Mouse (Mus musculus) liver, postnatal 0 days (tissue): Measurements from ENCODE around the gene Olfr1341. TPM values are rescaled to one million over a fixed set of nuclear protein-coding genes. Genes with fewer than 3 reads are reported as not detected.

Experiments used
- ATAC-seq: fragments of 200-750 bp; cut with Nextera tagmentation; 2 replicates; pipeline ENCODE4 v1.8.0; 2017; ENCODE audit warnings: mild to moderate bottlenecking, moderate library complexity
- DNase-seq: peaks from one replicate; pipeline ENCODE4 v3.0.0-alpha.2; 2016
- H3K27ac ChIP-seq: fragments of 300-500 bp; sonication (generic); 2 replicates; pipeline ENCODE4 v1.5.1; 2014; ENCODE audit warnings: antibody characterized with exemption, moderate library complexity, mild to moderate bottlenecking, low read depth
- H3K27me3 ChIP-seq: fragments of 300-500 bp; sonication (generic); 2 replicates; pipeline ENCODE4 v1.6.1; 2014; ENCODE audit warnings: low read length, control low read depth, mixed read lengths; ENCODE audit not compliant: insufficient read depth
- H3K36me3 ChIP-seq: fragments of 300-500 bp; sonication (generic); replicated peaks from 2 replicates; pipeline ENCODE4 v1.6.1; 2014; ENCODE audit warnings: mild to moderate bottlenecking, control low read depth, low read length, moderate library complexity, mixed read lengths; ENCODE audit not compliant: insufficient read depth
- H3K4me1 ChIP-seq: fragments of 300-500 bp; sonication (generic); 2 replicates; pipeline ENCODE4 v1.6.1; 2014; ENCODE audit warnings: antibody characterized with exemption, mild to moderate bottlenecking, control low read depth; ENCODE audit not compliant: insufficient read depth
- H3K4me2 ChIP-seq: fragments of 300-500 bp; sonication (generic); 2 replicates; pipeline ENCODE4 v1.6.1; 2014; ENCODE audit warnings: low read depth, mild to moderate bottlenecking, low read length, moderate library complexity, mixed read lengths
- H3K4me3 ChIP-seq: fragments of 300-500 bp; sonication (generic); 2 replicates; pipeline ENCODE4 v1.5.1; 2014; ENCODE audit warnings: low read depth, low read length
- H3K9ac ChIP-seq: fragments of 300-500 bp; sonication (generic); replicated peaks from 2 replicates; pipeline ENCODE4 v1.6.1; 2014; ENCODE audit warnings: mild to moderate bottlenecking, moderate library complexity
- H3K9me3 ChIP-seq: fragments of 300-500 bp; sonication (generic); 2 replicates; pipeline ENCODE4 v1.6.1; 2016; ENCODE audit warnings: mild to moderate bottlenecking, control low read depth, low read length, mixed read lengths
- CTCF ChIP-seq: sonication (generic); IDR thresholded peaks from 2 replicates; pipeline ENCODE4 v1.5.1; 2016; ENCODE audit warnings: antibody characterized with exemption, low read depth
- EP300 ChIP-seq: IDR thresholded peaks from 2 replicates; pipeline ENCODE4 v1.6.1; 2016; ENCODE audit warnings: antibody characterized with exemption, low read depth, mild to moderate bottlenecking
- WGBS: fragments of 180-500 bp; shearing (Covaris S2); extraction: QIAGEN DNeasy Blood & Tissue Kit; methylation state at CpG from one replicate; pipeline ENCODE4 v1.1.7; 2014; ENCODE audit not compliant: insufficient replicate concordance; 5-methylcytosine and 5-hydroxymethylcytosine counted together
- polyA plus RNA-seq: library from polyadenylated mRNA; unstranded; fragments of >200 nt; fragmentation: Nextera tagmentation; extraction: Ambion mirVana; gene quantifications from 2 replicates; pipeline ENCODE4 v1.2.1, GENCODE M21; 2015

Gene Olfr1341
- polyA plus RNA-seq, 1 experiment from 2014 or later: not detected

DNA sequence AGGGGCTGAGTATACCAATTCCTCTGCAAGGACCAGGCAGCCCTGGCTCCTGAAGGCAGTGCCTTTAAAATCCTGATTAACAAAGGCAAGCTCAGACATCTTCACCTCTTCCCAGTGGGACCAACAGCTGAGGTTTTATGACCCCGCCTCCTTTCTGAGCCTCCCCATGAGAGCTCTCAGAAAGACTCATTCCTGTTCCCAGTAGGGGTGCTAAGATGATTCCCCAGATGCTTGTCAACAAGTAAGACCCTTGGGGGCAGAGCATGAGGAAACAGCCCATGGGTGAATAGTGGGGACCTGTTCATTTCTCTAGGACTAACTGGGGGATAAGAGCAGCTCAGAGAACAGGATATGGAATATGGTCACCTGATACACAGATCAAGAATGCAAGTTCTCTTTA is 55.3 kb downstream of the Olfr1341 start, which contains the start of gene Olfr1338:
Gene Olfr1338, minus strand, starts transcription at position 101 of the 400 bp plus-strand sequence.
- WGBS: 72% methylated on average over 1 of the region's 1 CpGs
- Histone ChIP-seq H3K9ac (no peak within 1 kb of the TSS), H3K4me2 (no peak within 1 kb of the TSS), H3K4me1 (no peaks in the 10 kb centered on the region), H3K9me3 (no peaks in the 10 kb centered on the region), H3K4me3 (no peak within 1 kb of the TSS), H3K27ac (no peak within 1 kb of the TSS), H3K36me3 (no peaks in the 10 kb centered on the region), H3K27me3 (no peaks in the 10 kb centered on the region)
- no peak for ATAC-seq
- TF ChIP-seq CTCF: no peak
- no peak for TF ChIP-seq EP300
- no peak for DNase-seq

Other genes with a start within 250 kb of the Olfr1341 start
- gene Mpl, start 246.0 kb upstream of the Olfr1341 start, polyA plus RNA-seq: 9.0 and 9.3 TPM in 2 replicates
- 7.1 and 8.2 TPM in 2 replicates for gene Tie1, start 213.5 kb upstream of the Olfr1341 start, polyA plus RNA-seq
- 16.2 and 18.8 TPM in 2 replicates for gene 2610528J11Rik, start 176.5 kb upstream of the Olfr1341 start, polyA plus RNA-seq
- 3.7 and 4.4 TPM in 2 replicates for gene Tmem125, start 159.5 kb upstream of the Olfr1341 start, polyA plus RNA-seq
- gene Cfap57, start 82.7 kb upstream of the Olfr1341 start, polyA plus RNA-seq: 0.36 and 0.42 TPM in 2 replicates
- gene Ebna1bp2, start 82.7 kb upstream of the Olfr1341 start, polyA plus RNA-seq: 61.0 and 62.0 TPM in 2 replicates
- gene Olfr62, start 44.6 kb upstream of the Olfr1341 start, polyA plus RNA-seq: not detected in 2 replicates
- gene Olfr1342, start 10.8 kb upstream of the Olfr1341 start, polyA plus RNA-seq: not detected in 2 replicates
- gene Olfr1340, start 16.6 kb downstream of the Olfr1341 start, polyA plus RNA-seq: not detected in 2 replicates
- not detected in 2 replicates for gene Olfr1339, start 28.7 kb downstream of the Olfr1341 start, polyA plus RNA-seq
- gene Olfr1338, start 55.2 kb downstream of the Olfr1341 start, polyA plus RNA-seq: not detected in 2 replicates
- not detected in 2 replicates for gene Olfr1337, start 79.1 kb downstream of the Olfr1341 start, polyA plus RNA-seq
- gene Olfr1335, start 106.4 kb downstream of the Olfr1341 start, polyA plus RNA-seq: not detected in 2 replicates
- not detected in 2 replicates for gene Olfr1333, start 132.8 kb downstream of the Olfr1341 start, polyA plus RNA-seq
- gene Olfr1331, start 161.1 kb downstream of the Olfr1341 start, polyA plus RNA-seq: not detected in 2 replicates
- gene Olfr1330, start 185.1 kb downstream of the Olfr1341 start, polyA plus RNA-seq: not detected in 2 replicates
- not detected in 2 replicates for gene Olfr1329, start 213.9 kb downstream of the Olfr1341 start, polyA plus RNA-seq
- gene Olfr1328, start 235.1 kb downstream of the Olfr1341 start, polyA plus RNA-seq: not detected in 2 replicates